Mouse (Mus musculus): Measurements from ENCODE around the gene Sypl.

Sypl gene

GRCm38 (mm10) chr12:32941141-32941540, 12.6 kb upstream of the Sypl start:
- no peak for DNase-seq (ENCODE audit: extremely low read depth, insufficient read length, low spot score)

- DNase-seq (ENCODE audit: extremely low read depth, insufficient read length, low spot score): no peak
These were observed 10.3 kb upstream of the Sypl start for GRCm38 (mm10) chr12:32943347-32943746.

- DNase-seq (ENCODE audit: extremely low read depth, insufficient read length, low spot score): no peak
These were observed 9.7 kb upstream of the Sypl start for GRCm38 (mm10) chr12:32943951-32944350.

- no peak for DNase-seq (ENCODE audit: extremely low read depth, insufficient read length, low spot score)
These were observed 8.7 kb upstream of the Sypl start for GRCm38 (mm10) chr12:32944884-32945454.

- DNase-seq (ENCODE audit: extremely low read depth, insufficient read length, low spot score): no peak
These were observed 7.3 kb upstream of the Sypl start for GRCm38 (mm10) chr12:32946376-32946775.

- peak; percentile 48 for DNase-seq (ENCODE audit: extremely low read depth, insufficient read length, low spot score)
These were observed 1.3 kb upstream of the Sypl start for GRCm38 (mm10) chr12:32952416-32952815.

GRCm38 (mm10) chr12:32953066-32953465, 625 bp upstream of the Sypl start:
- DNase-seq (ENCODE audit: extremely low read depth, insufficient read length, low spot score): no peak

- DNase-seq (ENCODE audit: extremely low read depth, insufficient read length, low spot score): no peak
These were observed 728 bp downstream of the Sypl start for GRCm38 (mm10) chr12:32954216-32955021.

GRCm38 (mm10) chr12:32955037-32955436, 1.3 kb downstream of the Sypl start:
- no peak for DNase-seq (ENCODE audit: extremely low read depth, insufficient read length, low spot score)

GRCm38 (mm10) chr12:32957211-32957610, 3.5 kb downstream of the Sypl start:
- no peak for DNase-seq (ENCODE audit: extremely low read depth, insufficient read length, low spot score)

- DNase-seq (ENCODE audit: extremely low read depth, insufficient read length, low spot score): no peak
These were observed 8.4 kb downstream of the Sypl start for GRCm38 (mm10) chr12:32962132-32962531.

- DNase-seq (ENCODE audit: extremely low read depth, insufficient read length, low spot score): no peak
These were observed 10.2 kb downstream of the Sypl start for GRCm38 (mm10) chr12:32963858-32964257.

GRCm38 (mm10) chr12:32972287-32972686, 18.6 kb downstream of the Sypl start:
- no peak for DNase-seq (ENCODE audit: extremely low read depth, insufficient read length, low spot score)

- DNase-seq (ENCODE audit: extremely low read depth, insufficient read length, low spot score): no peak
These were observed 21.2 kb downstream of the Sypl start for GRCm38 (mm10) chr12:32974893-32975292.

- no peak for DNase-seq (ENCODE audit: extremely low read depth, insufficient read length, low spot score)
These were observed 21.8 kb downstream of the Sypl start for GRCm38 (mm10) chr12:32975501-32975900.

GRCm38 (mm10) chr12:32982631-32983030, 28.9 kb downstream of the Sypl start:
- DNase-seq (ENCODE audit: extremely low read depth, insufficient read length, low spot score): no peak

- DNase-seq (ENCODE audit: extremely low read depth, insufficient read length, low spot score): no peak
These were observed 29.4 kb downstream of the Sypl start for GRCm38 (mm10) chr12:32983081-32983480.

- DNase-seq (ENCODE audit: extremely low read depth, insufficient read length, low spot score): no peak
These were observed 32.6 kb downstream of the Sypl start for GRCm38 (mm10) chr12:32986284-32986683.

GRCm38 (mm10) chr12:32989731-32990130, 36.0 kb downstream of the Sypl start:
- no peak for DNase-seq (ENCODE audit: extremely low read depth, insufficient read length, low spot score)

- no peak for DNase-seq (ENCODE audit: extremely low read depth, insufficient read length, low spot score)
These were observed 40.4 kb downstream of the Sypl start for GRCm38 (mm10) chr12:32994081-32994480.

GRCm38 (mm10) chr12:32995081-32995834, 41.6 kb downstream of the Sypl start:
- DNase-seq (ENCODE audit: extremely low read depth, insufficient read length, low spot score): peak; percentile 65

GRCm38 (mm10) chr12:32998766-32999165, 45.1 kb downstream of the Sypl start:
- no peak for DNase-seq (ENCODE audit: extremely low read depth, insufficient read length, low spot score)
